Comparison of ENCODE assay signal across 15 mouse cellular contexts in genomic region chr12:87177631-87178030, GRCm38 (mm10). TPM values are rescaled to one million over a fixed set of nuclear protein-coding genes. Genes with fewer than 3 reads are reported as not detected.
A peak's percentile ranks its signal among the peaks of the same experiment; 100 is the strongest.
DNase-seq lines count a peak whose midpoint lies in the region; TF ChIP-seq lines count a peak whose summit lies in the region.
"Had no signal": no experiment of that assay in that cellular context is flagged by ENCODE, and none has a peak within 500 bp of the region (broad histone marks: within the 10 kb centered on the region; RNA-seq: fewer than 3 reads in every experiment).

No protein-coding gene starts in this region.

- no peak overlapping the region for H3K4me3 ChIP-seq in forebrain, embryonic 10.5 days
- H3K4me3 ChIP-seq in kidney, adult 2 months (ENCODE audit: insufficient read depth, low read depth, low read length): no peak overlapping the region
- H3K4me3 ChIP-seq: embryonic facial prominence, embryonic 10.5 days; embryonic facial prominence, embryonic 12.5 days; forebrain, embryonic 12.5 days had no signal

- H3K27me3 ChIP-seq in forebrain, embryonic 10.5 days (ENCODE audit: poor library complexity, severe bottlenecking): no peaks in the 10 kb centered on the region
- no peaks in the 10 kb centered on the region for H3K27me3 ChIP-seq in kidney, adult 2 months (replicated peaks; ENCODE audit: control insufficient read depth, insufficient read depth, low read length)
- H3K27me3 ChIP-seq: embryonic facial prominence, embryonic 12.5 days; forebrain, embryonic 12.5 days had no signal

- TF ChIP-seq POLR2A in kidney, adult 2 months (IDR thresholded peaks at IDR 0.05; ENCODE audit: low read depth, low read length): no peak

- no peak overlapping the region for H3K27ac ChIP-seq in forebrain, embryonic 10.5 days
- no peak overlapping the region for H3K27ac ChIP-seq in kidney, adult 2 months (ENCODE audit: insufficient read depth, low read depth, low read length)
- H3K27ac ChIP-seq: embryonic facial prominence, embryonic 10.5 days; embryonic facial prominence, embryonic 12.5 days; forebrain, embryonic 12.5 days had no signal

- no peak for TF ChIP-seq CTCF in kidney, adult 2 months (conservative IDR thresholded peaks at IDR 0.05; ENCODE audit: insufficient read depth, insufficient read length, low read depth, low read length)

- H3K36me3 ChIP-seq in forebrain, embryonic 10.5 days (replicated peaks): peaks cover 35% of the 10 kb centered on the region
- H3K36me3 ChIP-seq in kidney, adult 2 months (ENCODE audit: control insufficient read depth, insufficient read depth, low read length): no peaks in the 10 kb centered on the region
- H3K36me3 ChIP-seq: embryonic facial prominence, embryonic 12.5 days had no signal

- H3K4me1 ChIP-seq in forebrain, embryonic 10.5 days: no peaks in the 10 kb centered on the region
- no peaks in the 10 kb centered on the region for H3K4me1 ChIP-seq in kidney, adult 2 months (ENCODE audit: control insufficient read depth, insufficient read depth, low read length)
- H3K4me1 ChIP-seq: forebrain, embryonic 12.5 days had no signal

- 97% methylated on average over 4 of the region's 4 CpGs for WGBS in forebrain, embryonic 10.5 days
- WGBS in kidney, adult 2 months: 94% methylated on average over 4 of the region's 4 CpGs

- H3K9me3 ChIP-seq in forebrain, embryonic 10.5 days: no peaks in the 10 kb centered on the region
- H3K9me3 ChIP-seq: embryonic facial prominence, embryonic 10.5 days; embryonic facial prominence, embryonic 12.5 days; forebrain, embryonic 12.5 days had no signal

- peak; percentile 85 for DNase-seq in adrenal gland, adult 2 months
- DNase-seq in adrenal gland, postnatal 10 days: peak; percentile 58
- peak; percentile 30 for DNase-seq in adrenal gland, postnatal 25 days
- DNase-seq in forebrain, embryonic 10.5 days (ENCODE audit: extremely low spot score, low spot score): no peak
- DNase-seq in layer of hippocampus, postnatal 36 days: no peak
- no peak for DNase-seq in kidney, adult 2 months
- no peak for DNase-seq in urinary bladder, postnatal 10 days (ENCODE audit: low spot score)
- DNase-seq: cerebellum, adult 11-12 months; cerebellum, adult 2 months; cerebellum, adult 9-10 months; cerebellum, postnatal 10 days; cerebellum, postnatal 25 days had no signal

RNA-seq across cellular contexts. Expression of gene Samd15, which starts 21.9 kb away (rescaled TPM):
- total RNA-seq in adrenal gland, adult 2 months (2021): 1 to 10 TPM; 1.8 to 2.9 TPM
- polyA plus RNA-seq in adrenal gland, adult 2 months (2012; rRNA removed): 0.27 TPM in 1 of 2 replicates, not detected in the other
- total RNA-seq in adrenal gland, postnatal 10 days (2021): 1 to 10 TPM; 1.1 to 1.8 TPM
- total RNA-seq in adrenal gland, postnatal 25 days (2021): 2.8 TPM in 2 replicates
- 1.7 and 2.0 TPM in 2 replicates for polyA plus RNA-seq in forebrain, embryonic 10.5 days (2016; fragmentation: Nextera tagmentation; extraction: Ambion mirVana)
- 1 to 10 TPM; 2.7 to 2.9 TPM for total RNA-seq in layer of hippocampus, postnatal 36 days (2021)
- 0.12 TPM in 1 of 2 replicates, not detected in the other for polyA plus RNA-seq in kidney, adult 2 months (2012; rRNA removed)

RNA-seq across cellular contexts. Expression of gene Tmed8, which starts 22.6 kb away (rescaled TPM):
- 10 to 100 TPM; 25.7 to 28.6 TPM for total RNA-seq in adrenal gland, adult 2 months (2021)
- 4.3 and 5.6 TPM in 2 replicates for polyA plus RNA-seq in adrenal gland, adult 2 months (2012; rRNA removed)
- 10 to 100 TPM; 17.5 to 19.3 TPM for total RNA-seq in adrenal gland, postnatal 10 days (2021)
- total RNA-seq in adrenal gland, postnatal 25 days (2021): 31.6 and 38.5 TPM in 2 replicates
- 3.5 and 3.7 TPM in 2 replicates for polyA plus RNA-seq in forebrain, embryonic 10.5 days (2016; fragmentation: Nextera tagmentation; extraction: Ambion mirVana)
- 10 to 100 TPM; 29.4 to 30.4 TPM for total RNA-seq in layer of hippocampus, postnatal 36 days (2021)
- 6.7 and 7.1 TPM in 2 replicates for polyA plus RNA-seq in kidney, adult 2 months (2012; rRNA removed)

RNA-seq across cellular contexts. Expression of gene Pomt2, which starts 29.9 kb away (rescaled TPM):
- total RNA-seq in adrenal gland, adult 2 months (2021): 10 to 100 TPM; 13.0 to 13.5 TPM
- polyA plus RNA-seq in adrenal gland, adult 2 months (2012; rRNA removed): 12.7 and 13.6 TPM in 2 replicates
- total RNA-seq in adrenal gland, postnatal 10 days (2021): 10 to 100 TPM; 11.5 to 14.1 TPM
- 13.7 and 17.7 TPM in 2 replicates for total RNA-seq in adrenal gland, postnatal 25 days (2021)
- 15.5 and 16.6 TPM in 2 replicates for polyA plus RNA-seq in forebrain, embryonic 10.5 days (2016; fragmentation: Nextera tagmentation; extraction: Ambion mirVana)
- total RNA-seq in layer of hippocampus, postnatal 36 days (2021): 10 to 100 TPM; 17.5 TPM
- polyA plus RNA-seq in kidney, adult 2 months (2012; rRNA removed): 15.9 and 20.9 TPM in 2 replicates

RNA-seq across cellular contexts. Expression of gene Gstz1, which starts 30.7 kb away (rescaled TPM):
- 100 to 1,000 TPM; 133 to 179 TPM for total RNA-seq in adrenal gland, adult 2 months (2021)
- 93.7 and 100 TPM in 2 replicates for polyA plus RNA-seq in adrenal gland, adult 2 months (2012; rRNA removed)
- 100 to 1,000 TPM; 104 to 140 TPM for total RNA-seq in adrenal gland, postnatal 10 days (2021)
- 106 and 112 TPM in 2 replicates for total RNA-seq in adrenal gland, postnatal 25 days (2021)
- polyA plus RNA-seq in forebrain, embryonic 10.5 days (2016; fragmentation: Nextera tagmentation; extraction: Ambion mirVana): 28.5 TPM in 2 replicates
- total RNA-seq in layer of hippocampus, postnatal 36 days (2021): 10 to 100 TPM; 47.3 to 48.1 TPM
- 427 and 440 TPM in 2 replicates for polyA plus RNA-seq in kidney, adult 2 months (2012; rRNA removed)

Comparison
In these comparisons a context has a peak if more than half of its experiments do, and no peak if none do; other contexts are left out.
1. DNase-seq: peak in adrenal gland, adult 2 months (single experiment), adrenal gland, postnatal 10 days (single experiment) and adrenal gland, postnatal 25 days (single experiment); none in forebrain, embryonic 10.5 days (single experiment), layer of hippocampus, postnatal 36 days (0 of 2), kidney, adult 2 months (single experiment) and urinary bladder, postnatal 10 days (single experiment).